Mouse (Mus musculus) neural tube, embryonic 14.5 days (tissue): ENCODE measurements around the gene D630045J12Rik. TPM values are rescaled to one million over a fixed set of nuclear protein-coding genes. Genes with fewer than 3 reads are reported as not detected.

Experiments
- ATAC-seq: fragments of 200-750 bp; cut with Nextera tagmentation; 2 replicates; pipeline ENCODE4 v1.8.0; 2017; ENCODE audit warnings: low read depth, mild to moderate bottlenecking, moderate TSS enrichment, moderate library complexity
- H3K27ac ChIP-seq: fragments of 300-500 bp; sonication (generic); 2 replicates; pipeline ENCODE4 v1.5.1; 2014; ENCODE audit warnings: low read depth, mild to moderate bottlenecking, control low read depth, low read length, moderate library complexity, mixed read lengths
- H3K27me3 ChIP-seq: fragments of 300-500 bp; sonication (generic); 2 replicates; pipeline ENCODE4 v1.6.1; 2014; ENCODE audit warnings: low read length; ENCODE audit not compliant: control insufficient read depth, insufficient read depth
- H3K36me3 ChIP-seq: fragments of 300-500 bp; sonication (generic); 2 replicates; pipeline ENCODE4 v1.6.1; 2014; ENCODE audit warnings: low read length, mixed read lengths; ENCODE audit not compliant: control insufficient read depth, insufficient read depth
- H3K4me1 ChIP-seq: fragments of 300-500 bp; sonication (generic); 2 replicates; pipeline ENCODE4 v1.6.1; 2014; ENCODE audit warnings: low read length; ENCODE audit not compliant: control insufficient read depth, insufficient read depth
- H3K4me2 ChIP-seq: fragments of 300-500 bp; sonication (generic); 2 replicates; pipeline ENCODE4 v1.6.1; 2014; ENCODE audit warnings: mild to moderate bottlenecking, low read depth, low read length, control low read depth
- H3K4me3 ChIP-seq: fragments of 300-500 bp; sonication (generic); 2 replicates; pipeline ENCODE4 v1.5.1; 2014; ENCODE audit warnings: low read depth, low read length, control low read depth, mixed read lengths
- H3K9ac ChIP-seq: fragments of 300-500 bp; sonication (generic); replicated peaks from 2 replicates; pipeline ENCODE4 v1.6.1; 2014; ENCODE audit warnings: low read depth, mild to moderate bottlenecking, control low read depth, low read length, mixed read lengths
- H3K9me3 ChIP-seq: fragments of 300-500 bp; sonication (generic); 2 replicates; pipeline ENCODE4 v1.6.1; 2016; ENCODE audit warnings: low read length; ENCODE audit not compliant: control insufficient read depth
- WGBS: fragments of 180-500 bp; shearing (Covaris S2); extraction: QIAGEN DNeasy Blood & Tissue Kit; methylation state at CpG from one replicate; pipeline ENCODE4 v1.1.7; 2014; 5-methylcytosine and 5-hydroxymethylcytosine counted together
- polyA plus RNA-seq: library from polyadenylated mRNA; unstranded; fragments of >200 nt; fragmentation: Nextera tagmentation; extraction: Ambion mirVana; gene quantifications from 2 replicates; pipeline ENCODE4 v1.2.1, GENCODE M21; 2014

Gene D630045J12Rik
- polyA plus RNA-seq, 1 experiment from 2014 or later = 21.0 TPM

- H3K9me3 ChIP-seq = no peaks in the 10 kb centered on the region
- H3K9ac ChIP-seq = no peak overlapping the region
- H3K27me3 ChIP-seq = no peaks in the 10 kb centered on the region
- no peak for ATAC-seq
- no peak overlapping the region for H3K4me2 ChIP-seq
- H3K4me1 ChIP-seq = peaks cover 11% of the 10 kb centered on the region; the same call in 1 of the 2 replicates
- H3K36me3 ChIP-seq = no peaks in the 10 kb centered on the region
- no peak overlapping the region; the same call in 1 of the 2 replicates for H3K27ac ChIP-seq
- WGBS = 69% methylated on average over 3 of the region's 3 CpGs
- H3K4me3 ChIP-seq = no peak overlapping the region
These were observed 20.9 kb downstream of the D630045J12Rik start for GRCm38 (mm10) chr6:38232917-38233316.

GRCm38 (mm10) chr6:38231994-38232393 is 21.8 kb downstream of the D630045J12Rik start:
- Histone ChIP-seq H3K4me2 (no peak overlapping the region), H3K36me3 (no peaks in the 10 kb centered on the region), H3K4me1 (peaks cover 11% of the 10 kb centered on the region; the same call in 1 of the 2 replicates), H3K9ac (no peak overlapping the region), H3K4me3 (no peak overlapping the region), H3K27ac (peak overlapping the region; percentile 16; the same call in 1 of the 2 replicates), H3K9me3 (no peaks in the 10 kb centered on the region), H3K27me3 (no peaks in the 10 kb centered on the region)
- ATAC-seq = peak; percentile 64
- 66% methylated on average over 4 of the region's 4 CpGs for WGBS

- no peak overlapping the region for H3K9ac ChIP-seq
- peaks cover 7% of the 10 kb centered on the region; the same call in 1 of the 2 replicates for H3K4me1 ChIP-seq
- peak overlapping the region; percentile 16; the same call in 1 of the 2 replicates for H3K27ac ChIP-seq
- no peak overlapping the region for H3K4me2 ChIP-seq
- ATAC-seq = peak; percentile 52; the same call in 1 of the 2 replicates
- no peaks in the 10 kb centered on the region for H3K9me3 ChIP-seq
- no peaks in the 10 kb centered on the region for H3K36me3 ChIP-seq
- no peak overlapping the region for H3K4me3 ChIP-seq
- 27% methylated on average over 1 of the region's 1 CpGs for WGBS
- no peaks in the 10 kb centered on the region for H3K27me3 ChIP-seq
These were observed 29.7 kb downstream of the D630045J12Rik start for GRCm38 (mm10) chr6:38224079-38224478.

- Histone ChIP-seq H3K4me3 (no peak overlapping the region), H3K4me2 (no peak overlapping the region), H3K9ac (no peak overlapping the region), H3K4me1 (peaks cover 7% of the 10 kb centered on the region; the same call in 1 of the 2 replicates), H3K36me3 (no peaks in the 10 kb centered on the region), H3K27ac (no peak overlapping the region), H3K27me3 (no peaks in the 10 kb centered on the region), H3K9me3 (no peaks in the 10 kb centered on the region)
- ATAC-seq = no peak
- WGBS = 86% methylated on average over 2 of the region's 2 CpGs
These were observed 34.5 kb downstream of the D630045J12Rik start for GRCm38 (mm10) chr6:38219261-38219660.

GRCm38 (mm10) chr6:38215448-38216110 is 38.2 kb downstream of the D630045J12Rik start:
- no peak overlapping the region for H3K9ac ChIP-seq
- no peaks in the 10 kb centered on the region for H3K36me3 ChIP-seq
- ATAC-seq = no peak
- no peaks in the 10 kb centered on the region for H3K4me1 ChIP-seq
- 72% methylated on average over 14 of the region's 14 CpGs for WGBS
- no peak overlapping the region for H3K4me2 ChIP-seq
- H3K9me3 ChIP-seq = 0 out of 2 replicates have a peak, but pooled peaks cover 3% of the 10 kb centered on the region
- H3K27ac ChIP-seq = no peak overlapping the region
- H3K4me3 ChIP-seq = no peak overlapping the region
- no peaks in the 10 kb centered on the region for H3K27me3 ChIP-seq

GRCm38 (mm10) chr6:38207621-38208020 is 46.2 kb downstream of the D630045J12Rik start:
- no peaks in the 10 kb centered on the region for H3K9me3 ChIP-seq
- no peak overlapping the region for H3K4me2 ChIP-seq
- H3K36me3 ChIP-seq = no peaks in the 10 kb centered on the region
- no peak for ATAC-seq
- peak overlapping the region; percentile 22 for H3K27ac ChIP-seq
- H3K4me1 ChIP-seq = peaks cover 13% of the 10 kb centered on the region; the same call in 1 of the 2 replicates
- no peaks in the 10 kb centered on the region for H3K27me3 ChIP-seq
- 67% methylated on average over 2 of the region's 2 CpGs for WGBS
- H3K9ac ChIP-seq = no peak overlapping the region
- no peak overlapping the region for H3K4me3 ChIP-seq

GRCm38 (mm10) chr6:38206941-38207531 is 46.8 kb downstream of the D630045J12Rik start:
- WGBS = 4% methylated on average over 8 of the region's 8 CpGs

GRCm38 (mm10) chr6:38205375-38205774 is 48.4 kb downstream of the D630045J12Rik start:
- Histone ChIP-seq H3K9ac (no peak overlapping the region), H3K4me2 (no peak overlapping the region), H3K4me3 (no peak overlapping the region), H3K27me3 (no peaks in the 10 kb centered on the region), H3K36me3 (no peaks in the 10 kb centered on the region), H3K27ac (no peak overlapping the region), H3K9me3 (no peaks in the 10 kb centered on the region), H3K4me1 (peaks cover 13% of the 10 kb centered on the region; the same call in 1 of the 2 replicates)
- WGBS = 78% methylated on average over 6 of the region's 6 CpGs
- ATAC-seq = no peak

More at GRCm38 (mm10) chr6:38206941-38207531, 46.8 kb downstream of the D630045J12Rik start:
- Histone ChIP-seq H3K4me1 (peaks cover 13% of the 10 kb centered on the region; the same call in 1 of the 2 replicates), H3K9me3 (no peaks in the 10 kb centered on the region), H3K4me3 (no peak overlapping the region), H3K4me2 (no peak overlapping the region), H3K36me3 (no peaks in the 10 kb centered on the region), H3K27ac (peak overlapping the region; percentile 3), H3K27me3 (no peaks in the 10 kb centered on the region), H3K9ac (no peak overlapping the region)
- ATAC-seq = no peak

GRCm38 (mm10) chr6:38203820-38204219 is 50.0 kb downstream of the D630045J12Rik start:
- H3K9me3 ChIP-seq = no peaks in the 10 kb centered on the region
- WGBS = 74% methylated on average over 4 of the region's 4 CpGs
- no peak overlapping the region for H3K9ac ChIP-seq
- peaks cover 13% of the 10 kb centered on the region; the same call in 1 of the 2 replicates for H3K4me1 ChIP-seq
- H3K36me3 ChIP-seq = no peaks in the 10 kb centered on the region
- ATAC-seq = peak; percentile 26; the same call in 1 of the 2 replicates
- no peak overlapping the region for H3K4me3 ChIP-seq
- no peaks in the 10 kb centered on the region for H3K27me3 ChIP-seq
- H3K27ac ChIP-seq = no peak overlapping the region
- H3K4me2 ChIP-seq = no peak overlapping the region
